Mouse (Mus musculus): ENCODE results near the gene Sec22a.

DNA sequence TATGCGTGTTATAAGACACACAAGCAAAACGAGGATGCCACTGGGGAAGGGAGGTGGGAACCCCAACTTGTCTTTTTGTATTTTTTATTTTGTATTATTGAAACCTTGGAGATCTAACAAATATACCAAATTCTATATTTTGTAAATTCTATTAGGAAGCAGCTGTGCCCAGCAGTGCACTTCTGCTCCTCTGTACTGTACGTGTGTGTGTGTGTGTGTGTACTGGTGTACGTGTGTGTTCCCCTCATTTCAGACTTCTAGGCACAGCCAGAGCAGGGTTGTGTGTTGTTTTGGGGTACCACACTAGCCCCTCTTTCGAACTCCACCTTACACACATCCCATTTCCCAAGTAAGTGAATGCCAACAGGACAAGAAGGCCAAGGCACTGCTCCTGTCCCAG, 59.3 kb downstream of the Sec22a start:
- TF ChIP-seq POLR2A (IDR thresholded peaks at IDR 0.05; ENCODE audit: low read depth, low read length) = no peak
- no peak for TF ChIP-seq CTCF (IDR thresholded peaks at IDR 0.05; ENCODE audit: borderline replicate concordance, insufficient read depth, low read length)

All from embryonic fibroblast, embryonic 13.5 days (primary cell).